Mouse (Mus musculus) stomach, postnatal 0 days (tissue): Measurements from ENCODE around the gene Panx3.

Experiments used
- CTCF ChIP-seq: IDR thresholded peaks from 2 replicates; pipeline ENCODE4 v1.5.1; 2016; ENCODE audit warnings: antibody characterized with exemption, low read depth, mild to moderate bottlenecking, moderate library complexity
- EP300 ChIP-seq: optimal IDR thresholded peaks from 2 replicates; pipeline ENCODE3; 2016; ENCODE audit warnings: antibody characterized with exemption

GRCm38 (mm10) chr9:37681123-37681522 lies 12.1 kb upstream of the Panx3 start:
- TF ChIP-seq CTCF (no peak), EP300 (no peak)
